Mouse (Mus musculus): Measurements from ENCODE around the gene Efnb1. TPM values are rescaled to one million over a fixed set of nuclear protein-coding genes. Genes with fewer than 3 reads are reported as not detected.
"Not testable (repeated sequence)": the region's sequence is repeated elsewhere in the genome, so short reads cannot be mapped to it uniquely, and the experiment has no call there.

Efnb1 gene
- 46.0 and 48.9 TPM in 2 replicates for polyA plus RNA-seq (2014; fragmentation: Nextera tagmentation; extraction: Ambion mirVana)

DNA sequence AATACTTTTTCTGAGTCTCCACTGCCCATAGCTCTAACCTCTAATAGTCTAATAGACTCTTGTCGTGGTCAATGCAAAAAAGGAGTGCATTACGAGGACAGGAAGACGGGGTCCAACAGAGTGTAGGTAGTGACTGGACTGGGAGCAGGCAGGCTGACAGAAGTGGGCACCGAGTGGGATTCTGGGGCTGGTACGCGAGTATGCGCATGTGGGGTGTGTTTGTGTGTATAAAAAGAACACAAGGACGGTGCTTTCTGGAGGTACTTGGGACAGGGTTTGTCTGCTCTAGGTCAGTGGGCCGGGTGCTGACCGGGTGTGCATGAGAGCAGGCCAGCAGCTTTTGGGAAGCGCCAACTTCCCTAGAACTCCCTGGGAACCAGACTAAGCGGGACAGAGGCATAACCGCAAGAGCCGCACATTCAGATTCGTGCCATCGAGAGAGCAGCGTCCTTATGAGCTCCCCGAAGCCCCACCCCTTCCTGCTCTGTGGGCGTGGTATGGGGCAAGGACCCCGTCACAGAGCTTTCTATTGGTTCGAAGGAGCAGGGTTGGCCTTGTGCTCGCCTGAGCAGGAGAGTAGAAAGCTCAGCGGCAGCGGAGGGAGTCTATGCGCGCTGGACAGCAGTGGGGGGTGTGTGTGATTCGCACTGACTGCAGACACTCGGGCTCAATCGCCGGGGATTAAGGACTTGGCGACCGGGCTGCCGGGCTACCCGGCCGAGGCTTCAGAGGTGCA is at the start of gene Efnb1:
TSS of gene Efnb1 (plus strand) at position 608 of the 736 bp plus-strand sequence.
- H3K4me3 ChIP-seq (ENCODE audit: low read depth, low read length): peak within 1 kb of the TSS; percentile 65
- 20% methylated on average over 35 of the region's 35 CpGs for WGBS
- TF ChIP-seq CTCF (IDR thresholded peaks at IDR 0.05; ENCODE audit: low read depth): no peak
- peak; percentile 94 for DNase-seq
- ATAC-seq (ENCODE audit: insufficient read depth): peak; percentile 92
- H3K4me2 ChIP-seq: peak within 1 kb of the TSS; percentile 69
- peak within 1 kb of the TSS; percentile 81 for H3K9ac ChIP-seq
- no peaks in the 10 kb centered on the region for H3K9me3 ChIP-seq (ENCODE audit: low read depth, low read length)
- no peaks in the 10 kb centered on the region for H3K27me3 ChIP-seq (ENCODE audit: insufficient read depth, low read length)
- H3K27ac ChIP-seq (ENCODE audit: low read depth): peak within 1 kb of the TSS; percentile 89
- 0 out of 2 replicates have a peak, but pooled peaks cover 1% of the 10 kb centered on the region for H3K4me1 ChIP-seq (ENCODE audit: insufficient read depth)
- no peaks in the 10 kb centered on the region for H3K36me3 ChIP-seq (ENCODE audit: insufficient read depth)

DNA sequence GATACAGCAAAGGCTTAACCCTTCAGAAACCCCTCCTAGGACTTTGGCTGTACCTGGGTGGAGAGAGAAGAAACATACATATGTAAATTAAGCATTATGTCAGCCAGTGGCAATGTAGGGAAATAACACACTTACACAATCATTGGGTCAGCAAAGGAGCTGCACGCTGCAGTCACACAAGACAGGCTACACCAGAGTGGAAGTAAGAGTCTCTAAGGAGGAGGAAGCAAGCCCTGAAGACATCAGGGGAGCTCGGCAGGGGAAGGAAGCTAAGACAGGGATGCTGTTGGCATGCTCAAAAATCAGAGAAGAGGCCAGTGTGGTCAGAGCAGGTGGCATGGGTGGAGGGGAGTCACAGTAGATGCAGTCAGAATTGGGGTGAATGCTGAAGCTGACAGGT is 43.2 kb upstream of the Efnb1 start:
- ATAC-seq (ENCODE audit: insufficient read depth) (no peak), DNase-seq (no peak)
- H3K27ac ChIP-seq (ENCODE audit: low read depth): no peak overlapping the region
- H3K4me3 ChIP-seq (ENCODE audit: low read depth, low read length): no peak overlapping the region
- H3K4me2 ChIP-seq: no peak overlapping the region
- H3K9me3 ChIP-seq (ENCODE audit: low read depth, low read length): no peaks in the 10 kb centered on the region
- WGBS: 69% methylated on average over 2 of the region's 2 CpGs
- no peaks in the 10 kb centered on the region for H3K4me1 ChIP-seq (ENCODE audit: insufficient read depth)
- H3K9ac ChIP-seq: no peak overlapping the region
- no peaks in the 10 kb centered on the region for H3K36me3 ChIP-seq (ENCODE audit: insufficient read depth)
- no peaks in the 10 kb centered on the region for H3K27me3 ChIP-seq (ENCODE audit: insufficient read depth, low read length)
- no peak for TF ChIP-seq CTCF (IDR thresholded peaks at IDR 0.05; ENCODE audit: low read depth)

DNA sequence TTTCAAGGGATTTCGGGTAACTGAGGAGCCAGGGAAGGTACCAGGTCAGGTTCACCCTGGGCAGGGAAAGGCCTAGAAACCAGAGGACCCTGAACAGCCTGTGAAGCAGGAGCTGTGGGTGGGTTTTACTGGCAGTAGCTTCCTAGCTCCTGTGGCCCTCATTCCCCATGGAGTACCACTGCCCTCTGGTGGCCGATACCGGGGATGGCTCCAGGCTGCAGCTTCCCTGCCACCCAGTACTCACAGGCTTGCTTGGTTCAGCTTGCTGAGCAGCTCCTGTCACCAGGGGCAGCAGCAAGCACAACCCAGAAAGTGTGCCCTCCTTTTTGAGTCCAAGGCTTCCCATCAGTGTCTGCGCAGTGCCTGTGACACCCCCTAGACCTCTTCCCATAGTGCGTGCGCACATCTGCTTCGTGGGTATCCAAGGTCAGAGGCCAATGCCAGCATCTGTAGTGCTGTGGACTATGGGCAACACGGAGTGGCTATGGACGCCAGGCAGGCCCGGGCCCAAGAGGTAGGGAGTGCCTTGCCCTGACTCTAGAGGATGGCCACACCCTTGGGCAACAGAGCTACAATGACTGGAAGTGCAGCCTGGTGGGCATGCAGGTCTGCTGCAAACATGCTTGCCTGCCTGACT is 24.7 kb upstream of the Efnb1 start:
- not testable (repeated sequence) for H3K27ac ChIP-seq (ENCODE audit: low read depth); H3K9ac ChIP-seq; H3K27me3 ChIP-seq (ENCODE audit: insufficient read depth, low read length); H3K4me1 ChIP-seq (ENCODE audit: insufficient read depth); H3K4me2 ChIP-seq; H3K4me3 ChIP-seq (ENCODE audit: low read depth, low read length); H3K9me3 ChIP-seq (ENCODE audit: low read depth, low read length); DNase-seq; H3K36me3 ChIP-seq (ENCODE audit: insufficient read depth)
- peak; percentile 85; the same call in 1 of the 2 replicates for ATAC-seq (ENCODE audit: insufficient read depth)
- WGBS: 73% methylated on average over 5 of the region's 10 CpGs

DNA sequence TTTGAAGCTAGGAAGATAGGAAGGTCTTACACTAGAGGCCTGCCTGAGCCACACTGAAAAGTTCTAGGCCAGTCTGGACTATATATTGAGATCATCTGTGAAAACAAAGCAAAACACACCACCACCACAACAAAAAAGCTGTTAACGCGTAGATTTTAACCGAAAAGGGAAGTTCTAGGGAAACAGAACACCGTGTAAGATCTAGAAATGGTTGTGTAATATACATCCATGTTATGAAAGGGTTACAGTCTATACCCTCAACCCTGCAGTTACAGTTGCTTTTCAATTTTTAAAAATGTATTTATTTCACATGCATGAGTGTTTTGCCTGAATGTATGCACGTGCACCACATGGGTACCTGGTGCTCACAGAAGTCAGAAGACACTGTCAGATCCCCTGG is 16.4 kb upstream of the Efnb1 start:
- Histone ChIP-seq H3K9me3 (ENCODE audit: low read depth, low read length) (no peaks in the 10 kb centered on the region), H3K9ac (no peak overlapping the region), H3K4me3 (ENCODE audit: low read depth, low read length) (no peak overlapping the region), H3K36me3 (ENCODE audit: insufficient read depth) (no peaks in the 10 kb centered on the region), H3K4me1 (ENCODE audit: insufficient read depth) (no peaks in the 10 kb centered on the region), H3K27ac (ENCODE audit: low read depth) (no peak overlapping the region), H3K4me2 (no peak overlapping the region), H3K27me3 (ENCODE audit: insufficient read depth, low read length) (no peaks in the 10 kb centered on the region)
- ATAC-seq (ENCODE audit: insufficient read depth) (no peak), DNase-seq (no peak)
- 89% methylated on average over 5 of the region's 5 CpGs for WGBS
- TF ChIP-seq CTCF (IDR thresholded peaks at IDR 0.05; ENCODE audit: low read depth): no peak

DNA sequence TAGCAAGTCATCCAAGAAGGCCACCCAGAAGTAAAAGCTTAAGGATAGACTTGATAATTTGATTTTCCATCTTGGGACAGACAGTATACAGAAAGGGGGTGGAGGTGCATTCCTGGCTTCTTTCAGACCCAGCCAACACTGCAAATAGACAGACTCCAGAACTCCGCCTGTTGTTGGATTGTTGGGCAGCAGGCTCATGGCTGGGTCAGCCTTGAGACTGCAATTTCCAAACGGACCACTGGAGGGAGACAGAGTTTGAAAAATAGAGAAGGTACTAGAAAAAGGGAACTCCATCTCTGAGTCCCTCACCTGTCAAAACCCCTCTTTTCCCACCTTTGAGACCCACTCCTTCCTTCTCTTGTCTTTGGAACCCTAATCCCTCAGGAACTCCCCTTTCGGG is 5.9 kb upstream of the Efnb1 start:
- no peaks in the 10 kb centered on the region for H3K27me3 ChIP-seq (ENCODE audit: insufficient read depth, low read length)
- peak; percentile 80 for TF ChIP-seq CTCF (IDR thresholded peaks at IDR 0.05; ENCODE audit: low read depth)
- DNase-seq: peak; percentile 83

DNA sequence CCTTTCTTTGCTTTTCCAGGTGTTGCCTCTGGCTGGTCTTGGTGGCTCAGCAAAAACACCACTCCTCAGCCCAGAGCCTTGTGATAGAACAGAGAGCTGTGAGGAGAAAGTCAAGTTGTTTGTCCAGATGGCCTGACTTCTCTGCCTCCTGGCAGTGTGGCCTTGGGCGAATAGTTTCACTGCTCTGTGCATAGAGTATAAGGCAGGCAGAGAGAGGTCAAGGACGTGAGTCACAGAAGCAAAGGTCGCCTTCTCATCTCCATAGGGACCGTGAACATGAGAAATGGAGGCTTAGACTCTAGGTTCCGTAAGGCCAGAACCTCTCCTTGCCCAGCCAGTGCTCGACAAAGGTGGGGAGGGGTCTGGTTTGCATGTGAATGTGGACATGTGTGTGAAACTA is 3.4 kb upstream of the Efnb1 start:
- Histone ChIP-seq H3K4me2 (no peak overlapping the region), H3K27me3 (ENCODE audit: insufficient read depth, low read length) (no peaks in the 10 kb centered on the region), H3K27ac (ENCODE audit: low read depth) (no peak overlapping the region), H3K9me3 (ENCODE audit: low read depth, low read length) (no peaks in the 10 kb centered on the region), H3K36me3 (ENCODE audit: insufficient read depth) (no peaks in the 10 kb centered on the region), H3K9ac (no peak overlapping the region), H3K4me1 (ENCODE audit: insufficient read depth) (no peaks in the 10 kb centered on the region), H3K4me3 (ENCODE audit: low read depth, low read length) (no peak overlapping the region)
- WGBS: 75% methylated on average over 6 of the region's 6 CpGs
- no peak for TF ChIP-seq CTCF (IDR thresholded peaks at IDR 0.05; ENCODE audit: low read depth)
- ATAC-seq (ENCODE audit: insufficient read depth): no peak
- DNase-seq: no peak

More for the DNA sequence above, 5.9 kb upstream of the Efnb1 start:
- H3K4me2 ChIP-seq: no peak overlapping the region
- no peak overlapping the region for H3K4me3 ChIP-seq (ENCODE audit: low read depth, low read length)
- WGBS: 31% methylated on average over 3 of the region's 3 CpGs
- H3K36me3 ChIP-seq (ENCODE audit: insufficient read depth): no peaks in the 10 kb centered on the region
- H3K27ac ChIP-seq (ENCODE audit: low read depth): no peak overlapping the region
- H3K9ac ChIP-seq: no peak overlapping the region
- H3K4me1 ChIP-seq (ENCODE audit: insufficient read depth): no peaks in the 10 kb centered on the region
- no peak for ATAC-seq (ENCODE audit: insufficient read depth)
- no peaks in the 10 kb centered on the region for H3K9me3 ChIP-seq (ENCODE audit: low read depth, low read length)

DNA sequence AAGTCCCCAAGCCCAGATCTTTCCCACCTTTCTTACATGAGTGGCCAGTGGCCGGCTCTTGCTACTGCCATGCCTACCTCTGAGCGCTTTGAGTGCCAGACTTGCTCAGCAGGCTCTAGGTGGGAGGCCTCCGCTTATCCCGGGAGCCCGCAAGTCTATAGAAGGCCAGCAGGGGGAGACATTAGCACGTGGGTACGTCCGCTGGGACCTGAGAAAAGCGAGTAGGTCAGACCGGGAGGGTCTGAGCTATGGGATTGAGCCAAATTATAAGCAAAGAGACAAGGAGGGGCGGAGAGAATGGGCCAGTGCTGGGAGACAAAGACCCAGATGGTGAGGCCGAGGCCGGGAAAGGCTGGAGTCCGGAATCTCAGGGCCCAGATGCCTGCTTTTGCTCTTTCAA is 1.0 kb upstream of the Efnb1 start:
- peak; percentile 61 for ATAC-seq (ENCODE audit: insufficient read depth)
- DNase-seq: peak; percentile 94
- H3K27me3 ChIP-seq (ENCODE audit: insufficient read depth, low read length): no peaks in the 10 kb centered on the region
- H3K36me3 ChIP-seq (ENCODE audit: insufficient read depth): no peaks in the 10 kb centered on the region
- peak overlapping the region; percentile 89 for H3K27ac ChIP-seq (ENCODE audit: low read depth)
- 9% methylated on average over 14 of the region's 14 CpGs for WGBS
- no peaks in the 10 kb centered on the region for H3K9me3 ChIP-seq (ENCODE audit: low read depth, low read length)
- H3K4me3 ChIP-seq (ENCODE audit: low read depth, low read length): no peak overlapping the region
- H3K4me1 ChIP-seq (ENCODE audit: insufficient read depth): no peaks in the 10 kb centered on the region
- peak; percentile 85 for TF ChIP-seq CTCF (IDR thresholded peaks at IDR 0.05; ENCODE audit: low read depth)
- H3K4me2 ChIP-seq: peak overlapping the region; percentile 64
- peak overlapping the region; percentile 11 for H3K9ac ChIP-seq

Data from lung, embryonic 14.5 days (tissue).